Mouse (Mus musculus) kidney, postnatal 0 days (tissue): ENCODE results near the gene Rpl32. TPM values are rescaled to one million over a fixed set of nuclear protein-coding genes. Genes with fewer than 3 reads are reported as not detected.

Experiments used
- ATAC-seq: fragments of 200-750 bp; cut with Nextera tagmentation; replicated peaks from 2 replicates; pipeline ENCODE4 v1.8.0; 2017; ENCODE audit warnings: low read depth, moderate number of reproducible peaks, moderate TSS enrichment, moderate library complexity; ENCODE audit not compliant: low FRiP score
- DNase-seq: peaks from one replicate; pipeline ENCODE4 v3.0.0-alpha.2; 2016; ENCODE audit warnings: low spot score
- H3K27ac ChIP-seq: fragments of 300-500 bp; sonication (generic); 2 replicates; pipeline ENCODE4 v1.5.1; 2014; ENCODE audit warnings: mild to moderate bottlenecking
- H3K27me3 ChIP-seq: fragments of 300-500 bp; sonication (generic); 2 replicates; pipeline ENCODE4 v1.6.1; 2014; ENCODE audit warnings: low read length, mixed read lengths; ENCODE audit not compliant: insufficient read depth
- H3K36me3 ChIP-seq: fragments of 300-500 bp; sonication (generic); 2 replicates; pipeline ENCODE4 v1.6.1; 2014; ENCODE audit warnings: low read length, mixed read lengths; ENCODE audit not compliant: insufficient read depth
- H3K4me1 ChIP-seq: fragments of 300-500 bp; sonication (generic); replicated peaks from 2 replicates; pipeline ENCODE4 v1.6.1; 2014; ENCODE audit warnings: antibody characterized with exemption, low read length, mixed read lengths; ENCODE audit not compliant: insufficient read depth
- H3K4me2 ChIP-seq: fragments of 300-500 bp; sonication (generic); 2 replicates; pipeline ENCODE4 v1.6.1; 2014; ENCODE audit warnings: mild to moderate bottlenecking, low read length, moderate library complexity, mixed read lengths
- H3K4me3 ChIP-seq: fragments of 300-500 bp; sonication (generic); replicated peaks from 2 replicates; pipeline ENCODE4 v1.5.1; 2014; ENCODE audit warnings: low read depth, low read length
- H3K9ac ChIP-seq: fragments of 300-500 bp; sonication (generic); 2 replicates; pipeline ENCODE4 v1.6.1; 2014; ENCODE audit warnings: low read depth, low read length
- H3K9me3 ChIP-seq: fragments of 300-500 bp; sonication (generic); replicated peaks from 2 replicates; pipeline ENCODE4 v1.6.1; 2016; ENCODE audit warnings: low read length, inconsistent platforms, mixed read lengths
- CTCF ChIP-seq: IDR thresholded peaks from 2 replicates; pipeline ENCODE4 v1.5.1; 2016; ENCODE audit warnings: antibody characterized with exemption, low read depth, mild to moderate bottlenecking, moderate library complexity
- WGBS: fragments of 180-500 bp; shearing (Covaris S2); extraction: QIAGEN DNeasy Blood & Tissue Kit; methylation state at CpG from one replicate; pipeline ENCODE4 v1.1.7; 2014; 5-methylcytosine and 5-hydroxymethylcytosine counted together
- polyA plus RNA-seq: library from polyadenylated mRNA; unstranded; fragments of >200 nt; fragmentation: Nextera tagmentation; extraction: Ambion mirVana; gene quantifications from 2 replicates; pipeline ENCODE4 v1.2.1, GENCODE M21; 2015

The Rpl32 gene
- polyA plus RNA-seq, 1 experiment from 2014 or later, result 3,220 TPM

GRCm38 (mm10) chr6:115770852-115771251 is 37.7 kb downstream of the Rpl32 start:
- Histone ChIP-seq H3K27me3 (no peaks in the 10 kb centered on the region), H3K4me3 (no peak overlapping the region), H3K4me2 (no peak overlapping the region), H3K9ac (no peak overlapping the region), H3K4me1 (peaks cover 11% of the 10 kb centered on the region; the same call in 1 of the 2 replicates), H3K27ac (no peak overlapping the region), H3K36me3 (no peaks in the 10 kb centered on the region), H3K9me3 (no peaks in the 10 kb centered on the region)
- TF ChIP-seq CTCF, result no peak
- DNase-seq (no peak), ATAC-seq (no peak)
- WGBS, result 48% methylated on average over 4 of the region's 4 CpGs

- TF ChIP-seq CTCF, result peak; percentile 37
- H3K27me3 ChIP-seq, result no peaks in the 10 kb centered on the region
- no peaks in the 10 kb centered on the region for H3K36me3 ChIP-seq
- no peaks in the 10 kb centered on the region for H3K9me3 ChIP-seq
- H3K4me1 ChIP-seq, result peaks cover 5% of the 10 kb centered on the region; the same call in 1 of the 2 replicates
- H3K4me3 ChIP-seq, result no peak overlapping the region
- H3K27ac ChIP-seq, result no peak overlapping the region
- 85% methylated on average over 20 of the region's 20 CpGs for WGBS
- DNase-seq (no peak), ATAC-seq (no peak)
- H3K9ac ChIP-seq, result no peak overlapping the region
- no peak overlapping the region for H3K4me2 ChIP-seq
These were observed 38.4 kb downstream of the Rpl32 start for GRCm38 (mm10) chr6:115770059-115770670.

GRCm38 (mm10) chr6:115768207-115768606 is 40.3 kb downstream of the Rpl32 start:
- 63% methylated on average over 4 of the region's 4 CpGs for WGBS
- no peak overlapping the region for H3K9ac ChIP-seq
- DNase-seq, result peak; percentile 18
- peaks cover 5% of the 10 kb centered on the region; the same call in 1 of the 2 replicates for H3K4me1 ChIP-seq
- no peaks in the 10 kb centered on the region for H3K27me3 ChIP-seq
- TF ChIP-seq CTCF, result no peak
- no peak overlapping the region for H3K4me3 ChIP-seq
- no peak for ATAC-seq
- H3K9me3 ChIP-seq, result no peaks in the 10 kb centered on the region
- H3K4me2 ChIP-seq, result no peak overlapping the region
- H3K36me3 ChIP-seq, result no peaks in the 10 kb centered on the region
- H3K27ac ChIP-seq, result peak overlapping the region; percentile 48; the same call in 1 of the 2 replicates

- peaks cover 5% of the 10 kb centered on the region; the same call in 1 of the 2 replicates for H3K4me1 ChIP-seq
- 45% methylated on average over 9 of the region's 9 CpGs for WGBS
- H3K4me3 ChIP-seq, result no peak overlapping the region
- TF ChIP-seq CTCF, result no peak
- no peaks in the 10 kb centered on the region for H3K9me3 ChIP-seq
- no peaks in the 10 kb centered on the region for H3K36me3 ChIP-seq
- H3K27me3 ChIP-seq, result no peaks in the 10 kb centered on the region
- H3K27ac ChIP-seq, result no peak overlapping the region
- no peak for ATAC-seq
- no peak overlapping the region for H3K4me2 ChIP-seq
- H3K9ac ChIP-seq, result no peak overlapping the region
- peak; percentile 19 for DNase-seq
These were observed 41.2 kb downstream of the Rpl32 start for GRCm38 (mm10) chr6:115767357-115767756.

- Histone ChIP-seq H3K4me1 (peaks cover 5% of the 10 kb centered on the region; the same call in 1 of the 2 replicates), H3K9ac (peak overlapping the region; percentile 28; the same call in 1 of the 2 replicates)
These were observed 44.4 kb downstream of the Rpl32 start for GRCm38 (mm10) chr6:115764179-115764578.

GRCm38 (mm10) chr6:115761995-115762756 is 46.4 kb downstream of the Rpl32 start, which contains the start of gene Tmem40:
TSS of gene Tmem40 (minus strand) at chr6:115762410.
- no peak within 1 kb of the TSS for H3K4me3 ChIP-seq
- no peak for ATAC-seq
- TF ChIP-seq CTCF, result no peak
- peak; percentile 47 for DNase-seq
- H3K27ac ChIP-seq, result peak within 1 kb of the TSS; percentile 47
- H3K9me3 ChIP-seq, result no peaks in the 10 kb centered on the region
- H3K4me2 ChIP-seq, result peak within 1 kb of the TSS; percentile 8; the same call in 1 of the 2 replicates
- 4% methylated on average over 8 of the region's 9 CpGs for WGBS
- H3K36me3 ChIP-seq, result no peaks in the 10 kb centered on the region
- H3K27me3 ChIP-seq, result no peaks in the 10 kb centered on the region
- no peak within 1 kb of the TSS for H3K9ac ChIP-seq
- peaks cover 5% of the 10 kb centered on the region; the same call in 1 of the 2 replicates for H3K4me1 ChIP-seq

More at GRCm38 (mm10) chr6:115764179-115764578, 44.4 kb downstream of the Rpl32 start:
- 9% methylated on average over 7 of the region's 7 CpGs for WGBS
- Histone ChIP-seq H3K4me3 (no peak overlapping the region), H3K4me2 (peak overlapping the region; percentile 38), H3K36me3 (no peaks in the 10 kb centered on the region), H3K27me3 (no peaks in the 10 kb centered on the region), H3K27ac (peak overlapping the region; percentile 79), H3K9me3 (no peaks in the 10 kb centered on the region)
- peak; percentile 86 for ATAC-seq
- DNase-seq, result peak; percentile 93
- peak; percentile 24; the same call in 1 of the 2 replicates for TF ChIP-seq CTCF
